Mouse (Mus musculus) limb, embryonic 15.5 days (tissue): Measurements from ENCODE around the gene Astn2. TPM values are rescaled to one million over a fixed set of nuclear protein-coding genes. Genes with fewer than 3 reads are reported as not detected.

ENCODE experiments used
- ATAC-seq: fragments of 200-750 bp; cut with Nextera tagmentation; 2 replicates; pipeline ENCODE4 v1.8.0; 2017; ENCODE audit warnings: low read depth, moderate TSS enrichment; ENCODE audit not compliant: insufficient number of reproducible peaks, low FRiP score, low TSS enrichment
- H3K27ac ChIP-seq: fragments of 300-500 bp; sonication (generic); 2 replicates; pipeline ENCODE4 v1.5.1; 2015; ENCODE audit warnings: moderate library complexity, mild to moderate bottlenecking, inconsistent platforms
- H3K27me3 ChIP-seq: fragments of 300-500 bp; sonication (generic); 2 replicates; pipeline ENCODE4 v1.6.1; 2015; ENCODE audit warnings: inconsistent platforms
- H3K36me3 ChIP-seq: fragments of 300-500 bp; sonication (generic); 2 replicates; pipeline ENCODE4 v1.6.1; 2015; ENCODE audit warnings: inconsistent platforms
- H3K4me1 ChIP-seq: fragments of 300-500 bp; sonication (generic); 2 replicates; pipeline ENCODE4 v1.6.1; 2015; ENCODE audit warnings: inconsistent platforms
- H3K4me2 ChIP-seq: fragments of 300-500 bp; sonication (generic); 2 replicates; pipeline ENCODE4 v1.6.1; 2015; ENCODE audit warnings: mild to moderate bottlenecking, inconsistent platforms
- H3K4me3 ChIP-seq: fragments of 300-500 bp; sonication (generic); 2 replicates; pipeline ENCODE4 v1.5.1; 2015; ENCODE audit warnings: mild to moderate bottlenecking, inconsistent platforms
- H3K9ac ChIP-seq: fragments of 300-500 bp; sonication (generic); 2 replicates; pipeline ENCODE4 v1.6.1; 2015; ENCODE audit warnings: inconsistent platforms
- H3K9me3 ChIP-seq: fragments of 300-500 bp; sonication (generic); 2 replicates; pipeline ENCODE4 v1.6.1; 2016; ENCODE audit warnings: inconsistent platforms
- WGBS: fragments of 180-500 bp; shearing (Covaris S2); methylation state at CpG from one replicate; pipeline ENCODE4 v1.1.7; 2015; 5-methylcytosine and 5-hydroxymethylcytosine counted together
- polyA plus RNA-seq: library from polyadenylated mRNA; unstranded; fragments of >200 nt; fragmentation: Nextera tagmentation; extraction: Ambion mirVana; gene quantifications from 2 replicates; pipeline ENCODE4 v1.2.1, GENCODE M21; 2015

Gene Astn2
- polyA plus RNA-seq: 0.96 and 1.5 TPM in 2 replicates

DNA sequence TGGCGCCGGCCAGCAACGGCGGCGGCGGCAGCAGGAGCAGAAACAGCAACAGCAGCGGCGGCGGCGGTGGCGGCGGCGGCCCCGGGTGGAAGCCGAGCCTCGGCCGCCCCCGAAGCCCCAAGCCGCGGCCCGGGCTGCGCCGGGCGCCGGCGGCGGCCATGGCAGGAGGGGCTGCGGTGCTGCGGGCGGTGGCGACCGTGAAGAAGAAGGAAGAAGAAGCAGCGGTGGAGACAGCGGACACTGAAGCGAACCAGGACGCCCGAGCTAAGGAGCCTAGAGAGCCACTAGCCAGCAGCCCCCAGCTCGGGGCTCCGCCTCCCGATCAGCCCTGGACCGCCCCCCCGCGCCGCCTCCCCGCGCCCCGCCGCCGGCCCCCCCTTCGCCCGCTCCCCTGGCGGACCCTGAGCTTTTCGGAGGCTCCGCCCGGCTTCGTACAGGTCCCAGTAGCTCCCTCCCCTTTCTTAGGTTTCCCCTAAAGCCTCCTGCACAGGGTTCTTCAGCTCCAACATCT lies at the start of gene Astn2:
Gene Astn2 (minus strand): TSS at position 411 of the 511 bp plus-strand sequence.
- Histone ChIP-seq H3K9me3 (no peaks in the 10 kb centered on the region), H3K36me3 (no peaks in the 10 kb centered on the region), H3K4me2 (peak within 1 kb of the TSS; percentile 98), H3K27ac (no peak within 1 kb of the TSS), H3K9ac (peak within 1 kb of the TSS; percentile 51), H3K4me3 (peak within 1 kb of the TSS; percentile 65), H3K4me1 (peaks cover 27% of the 10 kb centered on the region), H3K27me3 (peaks cover 42% of the 10 kb centered on the region)
- WGBS: 1% methylated on average over 18 of the region's 56 CpGs
- ATAC-seq: peak; percentile 41; the same call in 1 of the 2 replicates

DNA sequence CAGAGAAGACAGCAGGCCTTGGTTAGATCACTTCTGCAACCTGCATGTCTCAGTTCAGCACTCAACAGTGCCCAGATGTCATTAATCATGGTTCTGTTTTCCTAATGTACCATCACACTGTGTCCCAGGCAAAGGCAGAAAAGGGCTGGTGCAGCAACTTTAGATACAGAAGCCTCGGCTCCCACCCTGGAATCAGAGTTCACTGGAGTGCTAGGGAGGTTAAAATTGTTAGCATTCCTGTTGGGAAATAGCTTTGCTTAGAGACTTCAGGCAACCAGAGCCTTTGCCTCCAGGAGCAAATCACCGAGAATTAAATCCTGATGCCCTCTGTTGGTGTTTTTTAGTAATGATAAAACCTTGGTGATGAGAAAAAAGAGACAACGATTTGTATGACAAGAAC lies 45.7 kb upstream of the Astn2 start:
- H3K4me3 ChIP-seq: no peak overlapping the region
- H3K27ac ChIP-seq: no peak overlapping the region
- 0 out of 2 replicates have a peak, but pooled peaks cover 3% of the 10 kb centered on the region for H3K4me1 ChIP-seq
- H3K27me3 ChIP-seq: no peaks in the 10 kb centered on the region
- no peak overlapping the region for H3K9ac ChIP-seq
- H3K36me3 ChIP-seq: no peaks in the 10 kb centered on the region
- no peak for ATAC-seq
- H3K4me2 ChIP-seq: no peak overlapping the region
- no peaks in the 10 kb centered on the region for H3K9me3 ChIP-seq
- WGBS: 17% methylated on average over 3 of the region's 3 CpGs

DNA sequence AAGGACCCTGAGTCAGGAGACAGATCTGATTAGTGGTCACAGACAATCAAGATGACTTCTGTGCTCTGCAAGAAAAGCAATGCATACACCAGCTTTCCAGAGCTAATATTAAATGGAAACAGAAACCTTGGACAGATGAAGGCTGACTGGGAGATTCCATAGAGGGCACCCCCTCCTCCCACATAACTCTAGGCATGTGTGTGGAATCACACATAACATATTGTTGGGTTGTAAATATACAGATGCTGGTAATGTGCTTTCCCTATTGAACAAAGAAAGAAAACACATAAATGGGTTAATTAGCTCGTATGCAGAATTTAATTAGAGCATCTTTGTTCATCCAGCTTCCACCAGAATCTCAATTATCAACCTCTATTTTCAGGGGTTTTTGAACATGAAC lies 26.8 kb upstream of the Astn2 start:
- no peak overlapping the region for H3K4me2 ChIP-seq
- WGBS: 43% methylated on average over 1 of the region's 1 CpGs
- no peak overlapping the region for H3K27ac ChIP-seq
- no peak overlapping the region for H3K9ac ChIP-seq
- no peaks in the 10 kb centered on the region for H3K36me3 ChIP-seq
- no peaks in the 10 kb centered on the region for H3K9me3 ChIP-seq
- no peak overlapping the region for H3K4me3 ChIP-seq
- H3K4me1 ChIP-seq: no peaks in the 10 kb centered on the region
- ATAC-seq: no peak
- no peaks in the 10 kb centered on the region for H3K27me3 ChIP-seq

DNA sequence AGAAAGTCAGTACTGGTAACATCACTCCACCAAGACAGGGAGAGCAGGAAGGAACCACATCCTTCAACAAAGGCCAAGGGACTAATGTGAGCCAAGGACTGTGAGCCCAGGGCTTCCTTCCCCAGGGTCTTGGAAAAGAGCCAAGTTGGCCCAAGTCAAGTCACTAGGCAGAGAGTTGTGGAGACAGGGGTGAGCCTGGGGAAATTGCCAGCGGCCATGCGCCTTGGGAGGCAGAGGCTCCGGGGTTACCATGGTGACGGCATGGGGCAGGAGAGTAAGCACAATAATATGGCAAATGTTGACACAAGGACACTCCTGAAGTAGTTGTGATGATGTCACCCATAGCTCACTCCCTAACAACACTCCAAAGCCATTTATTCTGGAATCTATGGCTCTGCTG lies 21.4 kb upstream of the Astn2 start:
- WGBS: 90% methylated on average over 4 of the region's 4 CpGs
- Histone ChIP-seq H3K4me3 (no peak overlapping the region), H3K36me3 (no peaks in the 10 kb centered on the region), H3K4me2 (no peak overlapping the region), H3K9ac (no peak overlapping the region), H3K27ac (no peak overlapping the region), H3K27me3 (no peaks in the 10 kb centered on the region), H3K9me3 (no peaks in the 10 kb centered on the region), H3K4me1 (no peaks in the 10 kb centered on the region)
- no peak for ATAC-seq

DNA sequence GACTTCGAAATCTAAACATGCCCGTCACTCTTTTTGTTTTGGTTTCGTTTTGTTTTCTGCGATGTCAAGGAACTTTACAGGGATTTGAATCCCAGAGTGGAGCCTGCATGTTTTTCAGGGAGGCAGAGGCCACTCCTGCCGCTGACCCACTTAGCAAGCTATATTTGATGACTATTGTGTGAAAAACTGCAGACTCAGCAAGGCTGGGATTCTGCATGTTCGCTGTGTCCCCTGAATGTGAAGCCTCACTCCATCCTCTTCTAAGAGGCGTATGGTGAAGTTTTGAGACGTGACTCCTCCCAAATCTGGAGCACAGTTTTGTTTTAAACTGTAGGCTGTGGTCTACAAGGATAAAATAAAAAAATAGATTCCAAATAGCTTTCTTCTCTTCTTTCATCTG lies 10.4 kb upstream of the Astn2 start:
- ATAC-seq: no peak
- Histone ChIP-seq H3K4me3 (no peak overlapping the region), H3K9ac (no peak overlapping the region), H3K4me1 (no peaks in the 10 kb centered on the region), H3K36me3 (no peaks in the 10 kb centered on the region), H3K27ac (no peak overlapping the region), H3K4me2 (no peak overlapping the region), H3K9me3 (no peaks in the 10 kb centered on the region), H3K27me3 (no peaks in the 10 kb centered on the region)
- 76% methylated on average over 8 of the region's 8 CpGs for WGBS

DNA sequence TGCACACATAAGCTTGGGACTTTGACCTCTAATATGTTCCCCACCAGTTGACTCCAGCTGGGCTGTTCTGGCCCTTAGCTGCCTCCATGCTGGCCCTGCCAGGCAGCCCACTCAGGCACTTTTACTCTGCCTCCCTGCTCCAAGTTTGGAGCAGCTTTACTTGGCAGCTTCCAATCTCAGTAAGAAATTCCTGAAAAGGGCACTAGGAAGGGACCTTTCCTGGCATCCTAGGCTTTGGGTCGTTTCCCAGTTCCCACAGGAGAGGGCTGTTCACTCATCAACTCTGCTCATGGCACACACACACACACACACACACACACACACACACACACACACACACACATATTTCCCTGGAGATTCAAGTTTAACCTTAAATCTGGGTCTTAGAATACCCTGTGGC lies 675 bp upstream of the Astn2 start:
- H3K4me2 ChIP-seq: no peak overlapping the region
- peaks cover 27% of the 10 kb centered on the region for H3K4me1 ChIP-seq
- no peaks in the 10 kb centered on the region for H3K36me3 ChIP-seq
- peak overlapping the region; percentile 65; the same call in 1 of the 2 replicates for H3K4me3 ChIP-seq
- WGBS: 11% methylated on average over 1 of the region's 1 CpGs
- H3K9me3 ChIP-seq: no peaks in the 10 kb centered on the region
- H3K27ac ChIP-seq: no peak overlapping the region
- H3K27me3 ChIP-seq: peaks cover 37% of the 10 kb centered on the region
- H3K9ac ChIP-seq: no peak overlapping the region
- no peak for ATAC-seq

DNA sequence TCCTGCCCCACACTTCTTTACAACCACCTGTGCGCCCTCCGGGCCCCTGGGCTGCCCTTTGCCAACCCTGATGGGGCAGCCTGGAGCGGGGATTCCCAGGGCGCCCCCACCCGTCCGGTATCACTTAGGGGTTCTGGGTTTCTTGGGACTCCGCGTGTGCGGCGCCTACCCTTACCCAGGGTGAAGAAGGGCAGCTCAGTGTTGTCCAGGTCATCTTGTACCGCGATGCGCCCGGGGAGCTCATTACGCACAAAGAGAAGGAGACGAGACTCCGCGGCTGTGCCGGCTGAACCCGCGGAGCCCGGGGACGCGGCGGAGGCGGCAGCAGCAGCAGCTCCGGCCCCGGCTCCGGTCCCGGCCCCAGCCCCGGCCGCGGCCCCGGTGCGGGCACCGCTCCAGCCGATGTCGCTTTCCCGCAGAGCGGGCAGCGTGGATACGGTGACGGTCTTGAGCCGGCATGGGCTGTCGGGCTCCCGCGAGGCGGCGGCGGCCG lies 657 bp downstream of the Astn2 start:
- H3K27ac ChIP-seq: no peak overlapping the region
- under 1% methylated on average over 43 of the region's 51 CpGs for WGBS
- peaks cover 42% of the 10 kb centered on the region for H3K27me3 ChIP-seq
- H3K4me3 ChIP-seq: peak overlapping the region; percentile 65
- H3K4me2 ChIP-seq: peak overlapping the region; percentile 98
- H3K9me3 ChIP-seq: no peaks in the 10 kb centered on the region
- 0 out of 2 replicates have a peak, but pooled peaks have one; percentile 26 for ATAC-seq
- H3K4me1 ChIP-seq: peaks cover 27% of the 10 kb centered on the region
- H3K9ac ChIP-seq: peak overlapping the region; percentile 51
- no peaks in the 10 kb centered on the region for H3K36me3 ChIP-seq

DNA sequence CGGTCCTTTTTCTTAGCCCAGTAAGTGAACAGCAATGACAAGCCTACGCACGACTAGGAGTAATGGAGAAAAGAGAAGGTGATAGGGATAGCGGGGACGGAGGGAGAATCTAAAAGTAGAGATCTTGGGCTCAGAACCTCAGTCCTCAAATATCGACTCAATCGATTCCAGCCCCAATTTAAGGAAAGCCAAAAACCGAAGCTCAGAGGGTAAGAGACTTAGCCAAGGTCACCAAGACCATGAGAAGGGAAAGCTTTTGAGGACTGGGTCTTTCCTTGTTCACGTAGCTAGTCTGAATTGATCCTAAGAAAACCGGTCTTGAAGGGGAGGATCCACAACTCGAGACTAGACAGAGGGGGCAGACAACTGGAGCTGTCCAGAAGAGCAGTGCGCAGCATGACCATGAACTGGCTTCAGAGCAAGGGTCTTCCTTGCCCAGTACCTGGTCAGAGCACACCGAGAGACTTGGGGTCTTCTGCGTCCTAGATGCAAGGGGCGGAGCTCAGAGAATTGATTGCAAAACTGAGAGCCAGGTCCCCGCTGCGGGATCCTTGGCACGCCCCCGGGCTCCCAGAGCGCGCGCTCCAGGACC lies 1.2 kb downstream of the Astn2 start:
- Histone ChIP-seq H3K4me3 (peak overlapping the region; percentile 65), H3K27ac (no peak overlapping the region), H3K4me2 (peak overlapping the region; percentile 98), H3K9ac (peak overlapping the region; percentile 51; the same call in 1 of the 2 replicates), H3K36me3 (no peaks in the 10 kb centered on the region), H3K4me1 (peaks cover 27% of the 10 kb centered on the region), H3K27me3 (peaks cover 42% of the 10 kb centered on the region), H3K9me3 (no peaks in the 10 kb centered on the region)
- under 1% methylated on average over 22 of the region's 22 CpGs for WGBS
- ATAC-seq: no peak

DNA sequence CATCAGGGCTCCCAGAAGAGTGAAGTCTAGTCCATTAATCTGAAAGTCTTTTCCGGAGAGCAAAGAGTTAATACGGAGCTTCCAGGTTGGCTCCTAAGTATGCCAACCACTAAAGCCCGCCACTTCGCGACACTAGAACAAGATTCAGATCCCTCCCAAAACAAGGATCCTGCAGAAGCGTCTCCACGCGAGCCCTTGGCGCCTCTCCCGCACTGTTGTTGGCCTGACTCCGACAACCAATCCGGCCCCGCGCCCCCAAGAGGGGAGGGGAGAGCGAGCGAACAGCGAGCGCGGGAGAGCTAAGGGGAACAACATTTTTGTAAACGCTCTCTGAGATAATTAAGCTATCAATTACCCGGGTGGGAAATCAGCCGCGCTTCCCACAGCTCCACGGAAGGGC lies 1.8 kb downstream of the Astn2 start:
- H3K36me3 ChIP-seq: no peaks in the 10 kb centered on the region
- H3K9ac ChIP-seq: no peak overlapping the region
- peaks cover 42% of the 10 kb centered on the region for H3K27me3 ChIP-seq
- peak overlapping the region; percentile 65 for H3K4me3 ChIP-seq
- H3K9me3 ChIP-seq: no peaks in the 10 kb centered on the region
- under 1% methylated on average over 24 of the region's 24 CpGs for WGBS
- H3K4me2 ChIP-seq: peak overlapping the region; percentile 98
- ATAC-seq: no peak
- peaks cover 27% of the 10 kb centered on the region for H3K4me1 ChIP-seq
- H3K27ac ChIP-seq: no peak overlapping the region

DNA sequence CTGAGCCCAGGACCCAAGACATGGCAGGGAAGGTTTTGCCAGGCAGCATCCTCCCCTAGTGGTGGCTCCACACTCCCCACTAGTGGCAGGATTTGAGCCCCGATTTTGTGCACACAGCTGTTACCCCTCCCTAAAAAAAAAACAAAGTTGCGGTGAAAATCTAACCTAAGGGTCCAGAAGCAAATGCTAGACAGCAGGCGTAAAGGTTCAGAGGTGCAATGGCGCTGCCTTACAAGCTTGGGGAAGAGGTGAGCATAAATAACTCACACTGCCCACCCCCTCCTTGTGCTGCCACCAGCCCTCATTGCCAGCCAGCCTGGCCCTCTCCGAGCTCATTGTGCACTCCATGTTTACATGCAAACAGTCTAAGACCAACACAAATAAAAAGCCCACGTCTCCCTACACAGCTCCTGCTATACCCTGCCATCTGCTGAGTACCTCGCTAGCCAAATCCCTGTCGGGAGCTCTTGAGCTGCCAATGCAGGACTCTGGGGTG lies 3.2 kb downstream of the Astn2 start:
- no peaks in the 10 kb centered on the region for H3K36me3 ChIP-seq
- no peak overlapping the region for H3K9ac ChIP-seq
- H3K4me3 ChIP-seq: no peak overlapping the region
- no peak for ATAC-seq
- H3K4me1 ChIP-seq: peaks cover 27% of the 10 kb centered on the region
- 17% methylated on average over 8 of the region's 8 CpGs for WGBS
- no peaks in the 10 kb centered on the region for H3K9me3 ChIP-seq
- 0 out of 2 replicates have a peak overlapping the region, but pooled peaks have one; percentile 3 for H3K4me2 ChIP-seq
- H3K27me3 ChIP-seq: peaks cover 33% of the 10 kb centered on the region
- H3K27ac ChIP-seq: no peak overlapping the region

DNA sequence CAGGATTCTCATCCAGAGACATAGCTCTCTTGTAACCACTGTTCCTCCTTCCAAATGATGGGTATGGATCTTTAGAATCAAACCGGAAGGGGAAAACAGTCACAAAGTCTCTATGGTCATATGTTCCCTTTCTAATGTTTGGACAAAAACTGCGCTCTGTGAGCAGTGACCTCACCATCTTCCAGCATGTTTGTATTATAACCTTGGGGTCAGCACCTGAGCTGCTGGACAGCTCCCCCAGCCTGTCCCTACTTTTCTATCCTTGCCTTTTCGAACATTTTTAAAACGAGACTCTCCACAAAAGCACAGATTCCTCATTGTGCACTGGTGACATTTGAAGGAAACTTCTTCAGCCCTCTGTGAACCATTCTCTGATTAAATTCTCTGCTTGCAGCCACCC lies 5.3 kb downstream of the Astn2 start:
- H3K4me2 ChIP-seq: no peak overlapping the region
- WGBS: 50% methylated on average over 4 of the region's 4 CpGs
- no peaks in the 10 kb centered on the region for H3K36me3 ChIP-seq
- H3K9ac ChIP-seq: no peak overlapping the region
- H3K9me3 ChIP-seq: no peaks in the 10 kb centered on the region
- H3K4me1 ChIP-seq: peaks cover 17% of the 10 kb centered on the region
- no peak overlapping the region for H3K4me3 ChIP-seq
- ATAC-seq: no peak
- no peak overlapping the region for H3K27ac ChIP-seq
- peaks cover 33% of the 10 kb centered on the region for H3K27me3 ChIP-seq

DNA sequence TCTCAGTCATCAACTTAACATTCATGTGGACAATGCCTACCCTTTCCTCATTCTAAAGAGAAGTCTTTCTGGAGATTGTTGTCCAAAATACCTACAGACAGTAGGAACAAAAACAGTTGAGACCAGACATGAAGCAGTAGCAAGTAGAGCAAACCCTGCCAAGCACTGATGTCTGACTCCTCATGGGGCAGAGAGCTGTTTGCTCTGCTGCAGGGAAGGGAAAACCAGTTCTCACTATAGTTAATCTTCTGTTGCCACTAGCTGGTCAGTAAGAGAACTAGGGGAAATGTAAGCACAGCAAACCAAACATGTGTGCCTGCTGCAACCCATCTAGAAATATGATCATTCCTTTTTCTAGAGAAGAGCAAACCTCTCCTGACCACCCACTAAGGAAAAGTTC lies 7.2 kb downstream of the Astn2 start:
- Histone ChIP-seq H3K27ac (no peak overlapping the region), H3K9me3 (no peaks in the 10 kb centered on the region), H3K4me1 (peaks cover 1% of the 10 kb centered on the region), H3K4me3 (no peak overlapping the region), H3K27me3 (peaks cover 16% of the 10 kb centered on the region), H3K36me3 (no peaks in the 10 kb centered on the region), H3K9ac (no peak overlapping the region), H3K4me2 (no peak overlapping the region)
- no peak for ATAC-seq
